Mouse (Mus musculus) brain, embryonic 14.5 days (tissue): ENCODE results near the gene Hnrnpul2.

Source experiments
- CTCF ChIP-seq: fragments of 200-500 bp; IDR thresholded peaks from 2 replicates; pipeline ENCODE4 v1.5.1; 2012; ENCODE audit warnings: inconsistent platforms, mild to moderate bottlenecking, moderate library complexity, borderline replicate concordance; ENCODE audit not compliant: insufficient read depth, insufficient read length; ENCODE audit errors: extremely low read depth
- POLR2A ChIP-seq: fragments of 200-500 bp; IDR thresholded peaks from 2 replicates; pipeline ENCODE4 v1.6.1; 2012; ENCODE audit warnings: mild to moderate bottlenecking, inconsistent platforms, borderline replicate concordance; ENCODE audit not compliant: poor library complexity, insufficient read depth, insufficient read length, severe bottlenecking; ENCODE audit errors: extremely low read depth

DNA sequence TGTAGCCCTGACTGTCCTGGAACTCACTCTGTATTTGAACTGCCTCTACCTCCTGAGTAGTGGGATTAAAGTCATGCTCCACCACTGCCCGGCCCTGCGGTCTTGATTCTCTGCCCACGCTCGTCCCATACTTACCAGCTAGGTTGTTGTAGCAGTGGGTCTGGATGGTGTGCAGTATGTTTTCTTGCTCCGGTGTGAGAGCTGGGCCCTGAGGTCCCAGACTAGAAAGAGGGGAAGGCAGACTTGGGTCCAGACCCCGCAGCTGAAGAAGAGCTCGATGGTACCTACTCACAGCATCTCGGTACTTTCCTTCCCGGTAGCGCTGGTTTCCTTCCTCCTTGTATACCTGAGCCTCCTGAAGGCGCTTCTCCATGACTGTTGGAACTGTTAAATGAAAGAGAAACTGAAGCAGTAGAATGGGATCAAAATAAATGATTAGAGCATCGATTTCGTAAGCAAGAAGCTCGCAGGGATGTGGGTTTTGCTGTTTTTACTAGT, 1.5 kb upstream of the Hnrnpul2 start:
- TF ChIP-seq POLR2A (no peak), CTCF (no peak)
